Mouse (Mus musculus) frontal cortex, postnatal 25 days (tissue): ENCODE data around the gene Galnt10.

Experiments used
- DNase-seq, 2 experiments: peaks; one replicate each; pipeline ENCODE4 v3.0.0; 2022; ENCODE audit warnings: low spot score in 2 of 2

The Galnt10 gene

GRCm38 (mm10) chr11:57658751-57659150, 13.5 kb downstream of the Galnt10 start:
- no peak for DNase-seq

GRCm38 (mm10) chr11:57660156-57660555, 14.9 kb downstream of the Galnt10 start:
- DNase-seq = no peak

GRCm38 (mm10) chr11:57660814-57661213, 15.6 kb downstream of the Galnt10 start:
- DNase-seq = no peak

GRCm38 (mm10) chr11:57661492-57662229, 16.4 kb downstream of the Galnt10 start:
- no peak for DNase-seq

- DNase-seq = no peak
Observed at GRCm38 (mm10) chr11:57662231-57662630, 17.0 kb downstream of the Galnt10 start.

- DNase-seq = no peak
Observed at GRCm38 (mm10) chr11:57663271-57663670, 18.0 kb downstream of the Galnt10 start.

- no peak for DNase-seq
Observed at GRCm38 (mm10) chr11:57664741-57665140, 19.5 kb downstream of the Galnt10 start.

GRCm38 (mm10) chr11:57668271-57668670, 23.0 kb downstream of the Galnt10 start:
- DNase-seq = no peak

GRCm38 (mm10) chr11:57669522-57669921, 24.3 kb downstream of the Galnt10 start:
- DNase-seq = no peak

GRCm38 (mm10) chr11:57671120-57671697, 26.0 kb downstream of the Galnt10 start:
- no peak for DNase-seq

GRCm38 (mm10) chr11:57671797-57672196, 26.6 kb downstream of the Galnt10 start:
- DNase-seq = no peak

GRCm38 (mm10) chr11:57672995-57673394, 27.8 kb downstream of the Galnt10 start:
- no peak for DNase-seq

GRCm38 (mm10) chr11:57673977-57674687, 28.9 kb downstream of the Galnt10 start:
- DNase-seq = no peak

GRCm38 (mm10) chr11:57677261-57677660, 32.0 kb downstream of the Galnt10 start:
- no peak for DNase-seq

- DNase-seq = no peak
Observed at GRCm38 (mm10) chr11:57682589-57682988, 37.3 kb downstream of the Galnt10 start.

GRCm38 (mm10) chr11:57683125-57683524, 37.9 kb downstream of the Galnt10 start:
- DNase-seq = no peak

GRCm38 (mm10) chr11:57683931-57684330, 38.7 kb downstream of the Galnt10 start:
- DNase-seq = no peak

- no peak for DNase-seq
Observed at GRCm38 (mm10) chr11:57684891-57685290, 39.6 kb downstream of the Galnt10 start.

- no peak for DNase-seq
Observed at GRCm38 (mm10) chr11:57685689-57686454, 40.6 kb downstream of the Galnt10 start.

GRCm38 (mm10) chr11:57686797-57687196, 41.6 kb downstream of the Galnt10 start:
- no peak for DNase-seq

- no peak for DNase-seq
Observed at GRCm38 (mm10) chr11:57687258-57687657, 42.0 kb downstream of the Galnt10 start.
